ENCODE assay signal across 9 mouse cellular contexts in the genomic region with DNA sequence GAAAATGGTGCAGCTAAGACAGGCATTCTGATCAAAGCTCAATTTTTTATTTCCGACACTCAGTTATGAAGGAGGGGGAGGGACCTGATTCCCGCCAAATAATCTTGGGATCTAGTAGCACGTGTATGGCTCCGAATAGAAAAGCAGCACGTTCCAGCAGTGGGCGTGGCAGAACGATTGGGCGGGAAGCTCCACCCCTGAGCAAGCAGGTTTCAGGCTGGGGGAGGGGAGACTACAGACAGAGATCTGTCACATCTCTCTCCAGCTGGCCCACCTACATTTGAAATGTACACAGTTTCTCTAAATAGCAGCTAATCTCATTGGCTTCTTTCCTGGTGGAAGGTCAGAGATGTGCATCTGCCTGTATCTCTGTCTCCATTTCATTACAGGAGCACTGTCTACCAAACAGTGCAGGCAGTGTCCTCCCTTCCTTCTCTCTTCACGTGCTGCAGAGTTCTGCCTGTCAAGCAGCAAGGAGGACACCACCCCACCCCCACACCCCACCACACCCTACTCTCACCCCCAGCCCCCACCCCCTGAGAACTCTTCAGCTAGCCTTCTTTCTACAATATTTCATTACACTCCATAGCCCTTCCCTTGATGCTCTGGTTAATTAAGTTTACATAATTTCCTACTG.
DNase-seq lines count a peak whose midpoint lies in the region; ATAC-seq lines count a peak whose summit lies in the region.
"Had no signal": no experiment of that assay in that cellular context is flagged by ENCODE, and none has a peak within 500 bp of the region (broad histone marks: within the 10 kb centered on the region; RNA-seq: fewer than 3 reads in every experiment).

No protein-coding gene starts in this region.

- WGBS in midbrain, embryonic 15.5 days = 27% methylated on average over 9 of the region's 9 CpGs
- 28% methylated on average over 9 of the region's 9 CpGs for WGBS in midbrain, embryonic 14.5 days
- WGBS in embryonic facial prominence, embryonic 14.5 days = 25% methylated on average over 9 of the region's 9 CpGs
- WGBS in stomach, embryonic 15.5 days = 26% methylated on average over 9 of the region's 9 CpGs

- no peak overlapping the region for H3K27ac ChIP-seq in midbrain, embryonic 15.5 days
- H3K27ac ChIP-seq in midbrain, embryonic 14.5 days (replicated peaks; ENCODE audit: low read depth, low read length) = no peak overlapping the region
- H3K27ac ChIP-seq in embryonic facial prominence, embryonic 14.5 days (replicated peaks; ENCODE audit: low read depth, low read length) = no peak overlapping the region
- no peak overlapping the region for H3K27ac ChIP-seq in stomach, embryonic 15.5 days
- H3K27ac ChIP-seq: embryonic facial prominence, embryonic 13.5 days had no signal

- DNase-seq in heart, adult 11 months = peak; percentile 39
- no peak for DNase-seq in heart, adult 8-10 months (ENCODE audit: low spot score)
- DNase-seq in midbrain, embryonic 14.5 days = no peak
- DNase-seq in embryonic facial prominence, embryonic 14.5 days (ENCODE audit: low spot score) = peak; percentile 22
- no peak for DNase-seq in urinary bladder, postnatal 36 days (ENCODE audit: low spot score in 2 of 2)
- DNase-seq in testis, postnatal 10 days (ENCODE audit: low spot score) = no peak

- ATAC-seq in midbrain, embryonic 15.5 days (replicated peaks) = 0 out of 2 replicates have a peak, but pooled peaks have one; percentile 21
- ATAC-seq in midbrain, embryonic 14.5 days (ENCODE audit: low FRiP score, low TSS enrichment) = no peak
- 0 out of 2 replicates have a peak, but pooled peaks have one; percentile 12 for ATAC-seq in embryonic facial prominence, embryonic 14.5 days (ENCODE audit: low read depth)
- peak; percentile 27; the same call in 1 of the 2 replicates for ATAC-seq in stomach, embryonic 15.5 days (ENCODE audit: insufficient read depth, low FRiP score, low read depth)

- H3K4me1 ChIP-seq in midbrain, embryonic 15.5 days = peaks cover 8% of the 10 kb centered on the region; the same call in 1 of the 2 replicates
- peaks cover 4% of the 10 kb centered on the region; the same call in 1 of the 2 replicates for H3K4me1 ChIP-seq in midbrain, embryonic 14.5 days (ENCODE audit: control insufficient read depth, insufficient read depth, low read length)
- no peaks in the 10 kb centered on the region for H3K4me1 ChIP-seq in embryonic facial prominence, embryonic 14.5 days (ENCODE audit: control insufficient read depth, insufficient read depth, low read length)
- H3K4me1 ChIP-seq in stomach, embryonic 15.5 days = no peaks in the 10 kb centered on the region

- H3K4me2 ChIP-seq in midbrain, embryonic 15.5 days = no peak overlapping the region
- no peak overlapping the region for H3K4me2 ChIP-seq in midbrain, embryonic 14.5 days (ENCODE audit: low read length)
- no peak overlapping the region for H3K4me2 ChIP-seq in embryonic facial prominence, embryonic 14.5 days (ENCODE audit: low read depth, low read length)
- H3K4me2 ChIP-seq in stomach, embryonic 15.5 days = no peak overlapping the region
- H3K4me2 ChIP-seq: embryonic facial prominence, embryonic 13.5 days had no signal

- no peaks in the 10 kb centered on the region for H3K9me3 ChIP-seq in midbrain, embryonic 15.5 days
- peaks cover 3% of the 10 kb centered on the region; the same call in 1 of the 2 replicates for H3K9me3 ChIP-seq in midbrain, embryonic 14.5 days (ENCODE audit: control insufficient read depth, low read length)
- 0 out of 2 replicates have a peak, but pooled peaks cover 5% of the 10 kb centered on the region for H3K9me3 ChIP-seq in embryonic facial prominence, embryonic 14.5 days (ENCODE audit: control insufficient read depth, low read length)
- no peaks in the 10 kb centered on the region for H3K9me3 ChIP-seq in stomach, embryonic 15.5 days
- H3K9me3 ChIP-seq: embryonic facial prominence, embryonic 13.5 days had no signal

- H3K36me3 ChIP-seq in midbrain, embryonic 15.5 days (replicated peaks) = no peaks in the 10 kb centered on the region
- H3K36me3 ChIP-seq in midbrain, embryonic 14.5 days (ENCODE audit: control insufficient read depth, insufficient read depth, low read length) = no peaks in the 10 kb centered on the region
- no peaks in the 10 kb centered on the region for H3K36me3 ChIP-seq in embryonic facial prominence, embryonic 14.5 days (ENCODE audit: control insufficient read depth, insufficient read depth, low read length)
- H3K36me3 ChIP-seq in stomach, embryonic 15.5 days = no peaks in the 10 kb centered on the region
- H3K36me3 ChIP-seq: embryonic facial prominence, embryonic 13.5 days had no signal

- H3K4me3 ChIP-seq in midbrain, embryonic 15.5 days = no peak overlapping the region
- H3K4me3 ChIP-seq in midbrain, embryonic 14.5 days (replicated peaks; ENCODE audit: low read depth, low read length) = no peak overlapping the region
- no peak overlapping the region for H3K4me3 ChIP-seq in embryonic facial prominence, embryonic 14.5 days (ENCODE audit: low read depth, low read length)
- no peak overlapping the region for H3K4me3 ChIP-seq in stomach, embryonic 15.5 days (replicated peaks)
- H3K4me3 ChIP-seq: embryonic facial prominence, embryonic 13.5 days had no signal

- no peak overlapping the region for H3K9ac ChIP-seq in midbrain, embryonic 15.5 days
- H3K9ac ChIP-seq in midbrain, embryonic 14.5 days (replicated peaks; ENCODE audit: low read length) = no peak overlapping the region
- H3K9ac ChIP-seq in embryonic facial prominence, embryonic 14.5 days (ENCODE audit: low read depth, low read length) = no peak overlapping the region
- H3K9ac ChIP-seq in stomach, embryonic 15.5 days = no peak overlapping the region
- H3K9ac ChIP-seq: embryonic facial prominence, embryonic 13.5 days had no signal

- no peaks in the 10 kb centered on the region for H3K27me3 ChIP-seq in midbrain, embryonic 15.5 days (replicated peaks)
- no peaks in the 10 kb centered on the region for H3K27me3 ChIP-seq in midbrain, embryonic 14.5 days (ENCODE audit: control insufficient read depth, insufficient read depth, low read length)
- H3K27me3 ChIP-seq in embryonic facial prominence, embryonic 14.5 days (replicated peaks; ENCODE audit: control insufficient read depth, insufficient read depth, low read length) = no peaks in the 10 kb centered on the region
- no peaks in the 10 kb centered on the region for H3K27me3 ChIP-seq in stomach, embryonic 15.5 days (replicated peaks)
- H3K27me3 ChIP-seq: embryonic facial prominence, embryonic 13.5 days had no signal

Comparison
In these comparisons a context has a peak if more than half of its experiments do, and no peak if none do; other contexts are left out.
1. DNase-seq: peak in heart, adult 11 months (single experiment) and embryonic facial prominence, embryonic 14.5 days (single experiment); none in heart, adult 8-10 months (single experiment), midbrain, embryonic 14.5 days (single experiment), urinary bladder, postnatal 36 days (0 of 2) and testis, postnatal 10 days (single experiment).